ENCODE assay signal across 18 mouse cellular contexts in the genomic region with DNA sequence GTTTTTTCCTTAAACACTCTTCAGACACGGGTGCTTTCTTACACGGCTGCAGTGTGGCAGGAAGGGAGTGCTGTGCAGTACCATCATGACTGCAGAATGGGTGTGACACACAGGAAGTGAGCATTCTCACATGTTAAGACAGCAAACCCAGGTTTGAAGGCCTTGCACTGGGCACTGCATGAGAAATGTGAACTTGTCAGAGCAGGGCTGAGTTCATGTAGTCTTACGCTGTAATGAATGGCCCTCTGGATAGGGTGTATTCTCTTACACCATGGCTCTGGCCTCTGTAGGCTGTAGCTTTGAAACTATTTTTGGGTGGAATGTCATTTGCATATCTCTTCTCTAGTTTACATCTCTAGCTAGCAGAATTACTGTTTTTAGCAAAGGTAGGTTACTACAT.
A peak's percentile ranks its signal among the peaks of the same experiment; 100 is the strongest.
DNase-seq lines count a peak whose midpoint lies in the region; ATAC-seq and TF ChIP-seq lines count a peak whose summit lies in the region.
"Had no signal": no experiment of that assay in that cellular context is flagged by ENCODE, and none has a peak within 500 bp of the region (broad histone marks: within the 10 kb centered on the region; RNA-seq: fewer than 3 reads in every experiment).

No protein-coding gene starts in this region.

- H3K27me3 ChIP-seq in heart, embryonic 14.5 days (ENCODE audit: control insufficient read depth, insufficient read depth, low read length): no peaks in the 10 kb centered on the region
- no peaks in the 10 kb centered on the region for H3K27me3 ChIP-seq in testis, adult 2 months (ENCODE audit: control insufficient read depth, insufficient read depth, low read length)
- H3K27me3 ChIP-seq in forebrain, embryonic 16.5 days (replicated peaks; ENCODE audit: control insufficient read depth, insufficient read depth, low read length): no peaks in the 10 kb centered on the region
- H3K27me3 ChIP-seq: embryonic facial prominence, embryonic 12.5 days; intestine, embryonic 15.5 days had no signal

- no peak overlapping the region for H3K9ac ChIP-seq in heart, embryonic 14.5 days (ENCODE audit: low read length)
- H3K9ac ChIP-seq in forebrain, embryonic 16.5 days (replicated peaks; ENCODE audit: low read depth, low read length): no peak overlapping the region
- H3K9ac ChIP-seq: embryonic facial prominence, embryonic 12.5 days; intestine, embryonic 15.5 days had no signal

- H3K9me3 ChIP-seq in heart, embryonic 14.5 days (ENCODE audit: control insufficient read depth, low read length): no peaks in the 10 kb centered on the region
- no peaks in the 10 kb centered on the region for H3K9me3 ChIP-seq in forebrain, embryonic 16.5 days (ENCODE audit: control insufficient read depth, low read length)
- H3K9me3 ChIP-seq: embryonic facial prominence, embryonic 12.5 days; hindbrain, embryonic 10.5 days; intestine, embryonic 15.5 days had no signal

- peak overlapping the region; percentile 72 to 76 for H3K27ac ChIP-seq in heart, embryonic 14.5 days (replicated peaks in 1 of 2; ENCODE audit: control insufficient read depth in 1 of 2, insufficient read depth in 1 of 2, low read depth in 2 of 2, low read length in 2 of 2)
- no peak overlapping the region for H3K27ac ChIP-seq in testis, adult 2 months (ENCODE audit: control insufficient read depth, insufficient read depth, low read depth, low read length)
- H3K27ac ChIP-seq in forebrain, embryonic 16.5 days (ENCODE audit: low read length): no peak overlapping the region
- H3K27ac ChIP-seq: embryonic facial prominence, embryonic 12.5 days; hindbrain, embryonic 10.5 days; intestine, embryonic 15.5 days had no signal

- ATAC-seq in heart, embryonic 14.5 days (ENCODE audit: insufficient number of reproducible peaks, insufficient read depth, low FRiP score, low read depth): peak; percentile 62; the same call in 1 of the 2 replicates
- ATAC-seq in CD4-positive, CD25-positive, alpha-beta regulatory T cell, adult 4 months: peak; percentile 97
- no peak for ATAC-seq in forebrain, embryonic 16.5 days
- ATAC-seq: intestine, embryonic 15.5 days had no signal

- 39% methylated on average over 3 of the region's 3 CpGs for WGBS in heart, embryonic 14.5 days
- WGBS in forebrain, embryonic 16.5 days: 88% methylated on average over 3 of the region's 3 CpGs

- TF ChIP-seq CTCF in testis, adult 2 months (IDR thresholded peaks at IDR 0.05; ENCODE audit: control insufficient read depth, insufficient read depth, insufficient replicate concordance, low read depth, low read length): no peak

- TF ChIP-seq POLR2A in testis, adult 2 months (IDR thresholded peaks at IDR 0.05; ENCODE audit: control insufficient read depth, low read depth, low read length): no peak

- no peak overlapping the region for H3K4me3 ChIP-seq in heart, embryonic 14.5 days (ENCODE audit: control insufficient read depth in 1 of 2, insufficient read depth in 1 of 2, low read depth in 1 of 2, low read length in 2 of 2)
- H3K4me3 ChIP-seq in testis, adult 2 months (ENCODE audit: control insufficient read depth, low read depth, low read length): peak overlapping the region; percentile 45; the same call in 1 of the 2 replicates
- no peak overlapping the region for H3K4me3 ChIP-seq in forebrain, embryonic 16.5 days (replicated peaks; ENCODE audit: low read length)
- H3K4me3 ChIP-seq: embryonic facial prominence, embryonic 12.5 days; hindbrain, embryonic 10.5 days; intestine, embryonic 15.5 days had no signal

- no peak overlapping the region for H3K4me2 ChIP-seq in heart, embryonic 14.5 days (ENCODE audit: low read length)
- no peak overlapping the region for H3K4me2 ChIP-seq in forebrain, embryonic 16.5 days (ENCODE audit: low read length)
- H3K4me2 ChIP-seq: embryonic facial prominence, embryonic 12.5 days; intestine, embryonic 15.5 days; midbrain, embryonic 11.5 days had no signal

- intact Hi-C loops in heart, postnatal 14 days (cut with DNase I): no loop called here

- peaks cover 34 to 65% of the 10 kb centered on the region in 2 experiments for H3K4me1 ChIP-seq in heart, embryonic 14.5 days (ENCODE audit: control insufficient read depth in 2 of 2, insufficient read depth in 2 of 2, low read length in 2 of 2)
- no peaks in the 10 kb centered on the region for H3K4me1 ChIP-seq in testis, adult 2 months (ENCODE audit: control insufficient read depth, insufficient read depth, low read length)
- peaks cover 16% of the 10 kb centered on the region; the same call in 1 of the 2 replicates for H3K4me1 ChIP-seq in forebrain, embryonic 16.5 days (replicated peaks; ENCODE audit: control insufficient read depth, insufficient read depth, low read length)

- no peak for DNase-seq in heart, postnatal 14 days
- DNase-seq in testis, postnatal 10 days (ENCODE audit: low spot score): no peak
- peak; percentile 46 to 55 for DNase-seq in natural killer cell, adult 2 months (ENCODE audit: low spot score in 2 of 2)
- DNase-seq in adrenal gland, adult 8-10 months: no peak
- DNase-seq: cerebellum, adult 11-12 months; gastrocnemius, postnatal 36 days; kidney, postnatal 36 days; liver; lung, adult 18-20 months; lung, postnatal 4 days had no signal

- H3K36me3 ChIP-seq in heart, embryonic 14.5 days (ENCODE audit: control insufficient read depth, insufficient read depth, low read length): no peaks in the 10 kb centered on the region
- H3K36me3 ChIP-seq in testis, adult 2 months (ENCODE audit: control insufficient read depth, insufficient read depth, low read length): no peaks in the 10 kb centered on the region
- no peaks in the 10 kb centered on the region for H3K36me3 ChIP-seq in forebrain, embryonic 16.5 days (ENCODE audit: control insufficient read depth, insufficient read depth)
- H3K36me3 ChIP-seq: embryonic facial prominence, embryonic 12.5 days; hindbrain, embryonic 10.5 days; intestine, embryonic 15.5 days had no signal

Comparison
In these comparisons a context has a peak if more than half of its experiments do, and no peak if none do; other contexts are left out.
1. H3K27ac ChIP-seq: peak in heart, embryonic 14.5 days (2 of 2); none in testis, adult 2 months (single experiment) and forebrain, embryonic 16.5 days (single experiment).
2. DNase-seq: peak in natural killer cell, adult 2 months (2 of 2); none in heart, postnatal 14 days (0 of 2), testis, postnatal 10 days (single experiment) and adrenal gland, adult 8-10 months (single experiment).